Mouse (Mus musculus) liver, adult (tissue): ENCODE measurements around the gene Ranbp2.

ENCODE experiments used
- GATA4 ChIP-seq: IDR thresholded peaks from 2 replicates; pipeline ENCODE4 v1.6.1; 2014; ENCODE audit warnings: mild to moderate bottlenecking, low read length; ENCODE audit not compliant: insufficient replicate concordance

Ranbp2 gene

GRCm38 (mm10) chr10:58477086-58477755 is 30.5 kb downstream of the Ranbp2 start:
- TF ChIP-seq GATA4: no peak

- TF ChIP-seq GATA4: no peak
Measured at GRCm38 (mm10) chr10:58478071-58478578, 31.4 kb downstream of the Ranbp2 start.

GRCm38 (mm10) chr10:58479954-58480490 is 33.3 kb downstream of the Ranbp2 start:
- no peak for TF ChIP-seq GATA4

- no peak for TF ChIP-seq GATA4
Measured at GRCm38 (mm10) chr10:58491031-58491430, 44.3 kb downstream of the Ranbp2 start.

GRCm38 (mm10) chr10:58495637-58496036 is 48.9 kb downstream of the Ranbp2 start:
- no peak for TF ChIP-seq GATA4

- no peak for TF ChIP-seq GATA4
Measured at GRCm38 (mm10) chr10:58496732-58497131, 50.0 kb downstream of the Ranbp2 start.

- TF ChIP-seq GATA4: no peak
Measured at GRCm38 (mm10) chr10:58497320-58498284, 50.9 kb downstream of the Ranbp2 start, which contains the start of gene Ccdc138. Ccdc138 (plus strand) TSS chr10:58497948.

GRCm38 (mm10) chr10:58498516-58498915 is 51.8 kb downstream of the Ranbp2 start:
- no peak for TF ChIP-seq GATA4

GRCm38 (mm10) chr10:58529358-58529757 is 82.6 kb downstream of the Ranbp2 start:
- TF ChIP-seq GATA4: no peak

GRCm38 (mm10) chr10:58530896-58531790 is 84.4 kb downstream of the Ranbp2 start:
- TF ChIP-seq GATA4: no peak

- no peak for TF ChIP-seq GATA4
Measured at GRCm38 (mm10) chr10:58532177-58532576, 85.5 kb downstream of the Ranbp2 start.

- TF ChIP-seq GATA4: no peak
Measured at GRCm38 (mm10) chr10:58540613-58541012, 93.9 kb downstream of the Ranbp2 start.
